Mouse (Mus musculus): Measurements from ENCODE around the gene Aldh3a1. TPM values are rescaled to one million over a fixed set of nuclear protein-coding genes. Genes with fewer than 3 reads are reported as not detected.

Gene Aldh3a1
- not detected for total RNA-seq (2023)

DNA sequence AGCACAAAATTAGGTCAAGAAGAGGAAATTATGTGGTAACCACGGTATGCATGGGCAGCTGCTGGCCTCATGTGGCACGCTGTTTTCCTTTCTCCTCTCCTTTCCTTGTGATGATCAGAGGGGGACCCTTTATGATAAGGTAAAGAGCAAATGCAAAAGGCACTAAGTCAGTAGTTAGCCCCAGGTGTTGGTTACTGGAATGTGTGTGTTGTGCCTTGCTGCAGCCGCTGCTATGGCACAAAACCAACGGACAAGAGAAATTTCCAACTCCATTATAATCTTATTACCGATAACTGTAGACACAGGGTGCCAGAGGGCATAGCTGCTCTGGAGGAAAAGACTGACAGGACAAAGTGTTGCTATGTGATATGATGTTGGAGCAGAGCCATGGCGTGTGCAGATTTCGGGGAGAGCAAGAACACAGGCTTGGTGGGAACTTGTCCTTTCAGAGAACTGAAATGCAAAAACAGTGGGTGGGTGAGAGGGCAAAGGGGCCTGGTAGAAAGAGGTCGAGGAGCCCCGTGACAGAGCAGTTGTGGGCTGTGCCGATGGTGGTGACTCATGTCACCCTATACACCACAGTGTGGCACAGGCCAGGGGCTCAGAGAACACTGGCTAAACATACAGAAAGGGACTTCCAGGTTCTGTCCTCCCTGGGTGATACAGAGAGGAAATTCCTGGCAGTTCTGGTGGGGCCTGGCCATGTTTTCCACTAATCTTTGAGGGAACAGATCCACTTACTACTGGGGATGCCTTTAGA, at the start of gene Aldh3a1:
Gene Aldh3a1 (plus strand): TSS at position 51 of the 760 bp plus-strand sequence.

DNA sequence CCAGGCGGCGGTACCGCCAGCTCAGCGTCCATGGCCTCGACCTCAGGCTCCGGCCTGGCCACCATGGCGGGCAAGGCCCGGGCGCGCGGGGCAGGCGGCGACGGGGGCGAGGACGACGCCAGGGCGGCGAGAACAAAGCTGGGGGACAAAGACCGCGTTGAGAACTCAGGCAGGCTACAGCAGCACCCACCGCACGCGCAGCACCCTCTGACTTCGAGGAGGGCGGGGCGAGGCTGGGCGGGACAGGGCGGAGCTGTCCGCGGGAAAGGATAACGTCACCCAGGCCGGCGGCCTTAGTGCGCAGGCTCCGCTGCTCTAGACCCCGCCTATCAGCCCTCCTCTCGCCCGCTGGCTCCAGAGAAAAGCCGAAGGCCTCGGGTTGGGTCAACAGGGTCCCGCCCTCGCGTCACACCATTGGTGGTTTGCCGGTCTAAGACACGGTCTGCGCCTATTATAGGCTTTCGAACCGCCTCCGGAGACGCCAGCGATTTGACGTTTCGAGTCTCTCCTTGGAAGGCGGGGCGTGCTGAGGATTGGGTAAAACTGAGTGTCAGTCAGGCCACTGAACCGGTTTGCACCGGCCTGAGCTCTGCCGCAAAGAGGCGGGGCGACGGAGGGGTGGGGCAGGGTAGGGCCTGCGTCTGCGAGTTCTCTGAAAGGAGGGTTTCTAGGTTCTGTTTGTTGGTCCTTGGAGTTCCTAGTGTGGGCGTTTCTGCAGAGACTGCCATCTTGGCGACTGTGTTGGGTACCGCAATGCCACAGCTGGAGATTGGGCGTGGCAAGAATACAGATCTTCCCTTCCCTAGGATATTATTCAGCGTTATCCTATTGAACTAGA, 32.3 kb upstream of the Aldh3a1 start, which contains the start of gene Usp22:
Gene Usp22 (minus strand): TSS at position 235 of the 838 bp plus-strand sequence.

DNA sequence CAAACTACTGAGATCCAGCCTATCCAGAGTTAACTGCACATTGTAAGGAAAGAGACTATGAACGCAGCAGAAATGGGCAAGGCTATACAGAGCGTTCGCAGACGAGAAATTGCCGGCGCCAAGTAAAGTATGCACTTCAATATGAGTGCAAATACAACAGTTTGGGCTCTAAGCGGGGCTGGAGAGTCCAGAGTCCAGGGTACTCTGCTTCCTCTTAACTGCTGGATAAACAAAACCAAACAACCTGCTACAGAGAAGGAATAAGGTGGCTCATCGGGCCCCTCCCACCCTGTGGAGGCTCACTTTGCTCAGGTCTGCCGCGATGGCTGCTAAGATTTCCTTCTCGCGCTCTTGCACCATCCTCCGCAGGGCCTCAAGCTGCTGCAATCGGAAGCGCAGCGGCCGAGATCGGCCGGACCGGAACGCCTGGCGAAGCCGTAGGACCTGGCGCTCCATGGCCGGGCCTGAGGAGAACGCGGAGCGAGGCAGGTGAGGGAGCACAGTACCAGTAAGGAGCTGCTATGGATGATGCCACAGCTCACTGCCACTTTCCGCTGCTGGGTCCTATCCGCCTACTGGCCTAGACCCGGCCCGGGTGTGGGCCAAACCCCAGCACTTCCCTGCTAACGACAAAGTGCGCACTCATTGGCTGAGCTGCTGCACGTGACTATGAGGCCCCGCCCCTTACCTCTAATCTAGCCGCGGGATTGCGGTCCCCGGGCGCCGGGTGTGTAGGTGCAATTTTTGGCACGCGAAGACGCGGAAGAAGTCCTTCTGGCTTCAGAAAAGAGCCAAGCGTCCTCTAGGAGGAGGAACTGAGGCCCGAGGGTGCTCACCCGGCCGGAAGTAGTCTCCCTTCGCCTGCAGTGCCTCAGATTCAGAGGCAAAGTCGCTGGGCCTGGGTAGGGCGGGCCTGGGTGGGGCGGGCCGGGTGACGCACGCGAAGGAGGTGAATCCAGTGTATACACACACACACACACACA, 59.5 kb downstream of the Aldh3a1 start, which contains the start of gene Aldh3a2:
Gene Aldh3a2 (minus strand): TSS at position 914 of the 983 bp plus-strand sequence.

Other genes with a start within 250 kb of the Aldh3a1 start
- not detected for gene Kcnj12, start 185.0 kb upstream of the Aldh3a1 start, total RNA-seq (2023)
- gene Tnfrsf13b, start 80.8 kb upstream of the Aldh3a1 start, total RNA-seq (2023) = 19.8 TPM
- 95.4 TPM for gene Usp22, start 32.5 kb upstream of the Aldh3a1 start, total RNA-seq (2023)
- 39.1 TPM for gene Aldh3a2, start 59.9 kb downstream of the Aldh3a1 start, total RNA-seq (2023)
- gene Slc47a2, start 135.3 kb downstream of the Aldh3a1 start, total RNA-seq (2023) = not detected
- not detected for gene Slc47a1, start 170.8 kb downstream of the Aldh3a1 start, total RNA-seq (2023)
- not detected for gene Rnf112, start 246.6 kb downstream of the Aldh3a1 start, total RNA-seq (2023)